In genomic region chr11:106273311-106273684, GRCm38 (mm10) we compare ENCODE assay signal across 8 mouse cellular contexts. TPM values are rescaled to one million over a fixed set of nuclear protein-coding genes. Genes with fewer than 3 reads are reported as not detected.
DNase-seq lines count a peak whose midpoint lies in the region; ATAC-seq lines count a peak whose summit lies in the region.

No protein-coding gene starts in this region.

- peak overlapping the region; percentile 91 for H3K27ac ChIP-seq in kidney, embryonic 16.5 days (ENCODE audit: low read length)
- H3K27ac ChIP-seq in embryonic facial prominence, embryonic 11.5 days (replicated peaks; ENCODE audit: low read depth, low read length): peak overlapping the region; percentile 65
- peak overlapping the region; percentile 80 for H3K27ac ChIP-seq in intestine, embryonic 14.5 days (ENCODE audit: low read depth)
- H3K27ac ChIP-seq in midbrain, embryonic 16.5 days (ENCODE audit: low read length): peak overlapping the region; percentile 81

- H3K27me3 ChIP-seq in kidney, embryonic 16.5 days (ENCODE audit: insufficient read depth, low read length): no peaks in the 10 kb centered on the region
- no peaks in the 10 kb centered on the region for H3K27me3 ChIP-seq in embryonic facial prominence, embryonic 11.5 days (ENCODE audit: control insufficient read depth, insufficient read depth, low read length)
- no peaks in the 10 kb centered on the region for H3K27me3 ChIP-seq in intestine, embryonic 14.5 days (replicated peaks; ENCODE audit: control insufficient read depth, insufficient read depth, low read length)
- no peaks in the 10 kb centered on the region for H3K27me3 ChIP-seq in midbrain, embryonic 16.5 days (ENCODE audit: control insufficient read depth, insufficient read depth, low read depth, low read length)

- no peak for DNase-seq in kidney, adult 18-20 months
- DNase-seq in embryonic facial prominence, embryonic 11.5 days (ENCODE audit: low spot score): no peak
- DNase-seq in intestine, embryonic 14.5 days (ENCODE audit: low spot score): no peak
- DNase-seq in thymus, postnatal 4 days: no peak
- no peak for DNase-seq in left cerebral cortex, adult 9 months (ENCODE audit: low spot score in 2 of 2)
- no peak for DNase-seq in urinary bladder, postnatal 4 days (ENCODE audit: low spot score in 2 of 2)

- H3K36me3 ChIP-seq in kidney, embryonic 16.5 days (ENCODE audit: insufficient read depth, low read length): no peaks in the 10 kb centered on the region; the same call in 1 of the 2 replicates
- H3K36me3 ChIP-seq in embryonic facial prominence, embryonic 11.5 days (replicated peaks; ENCODE audit: control insufficient read depth, insufficient read depth, low read depth, low read length): no peaks in the 10 kb centered on the region
- no peaks in the 10 kb centered on the region for H3K36me3 ChIP-seq in intestine, embryonic 14.5 days (ENCODE audit: control insufficient read depth, insufficient read depth, low read length)
- no peaks in the 10 kb centered on the region for H3K36me3 ChIP-seq in midbrain, embryonic 16.5 days (ENCODE audit: control insufficient read depth, insufficient read depth, low read length)

- peak; percentile 11; the same call in 1 of the 2 replicates for ATAC-seq in kidney, embryonic 16.5 days (ENCODE audit: low FRiP score, low TSS enrichment)
- ATAC-seq in embryonic facial prominence, embryonic 11.5 days (replicated peaks; ENCODE audit: insufficient number of reproducible peaks, low FRiP score, low TSS enrichment, low read depth): no peak
- peak; percentile 14 for ATAC-seq in intestine, embryonic 14.5 days (replicated peaks; ENCODE audit: low FRiP score, low TSS enrichment, low read depth)
- ATAC-seq in midbrain, embryonic 16.5 days: peak; percentile 27

- peaks cover 53% of the 10 kb centered on the region for H3K4me1 ChIP-seq in kidney, embryonic 16.5 days (ENCODE audit: insufficient read depth, low read length)
- peaks cover 3% of the 10 kb centered on the region; the same call in 1 of the 2 replicates for H3K4me1 ChIP-seq in embryonic facial prominence, embryonic 11.5 days (ENCODE audit: control insufficient read depth, insufficient read depth, low read length)
- H3K4me1 ChIP-seq in intestine, embryonic 14.5 days (replicated peaks; ENCODE audit: control insufficient read depth, insufficient read depth, low read length): peaks cover 48% of the 10 kb centered on the region
- H3K4me1 ChIP-seq in midbrain, embryonic 16.5 days (ENCODE audit: control insufficient read depth, insufficient read depth, low read length): peaks cover 23% of the 10 kb centered on the region

- no peaks in the 10 kb centered on the region for H3K9me3 ChIP-seq in kidney, embryonic 16.5 days (ENCODE audit: low read length)
- no peaks in the 10 kb centered on the region for H3K9me3 ChIP-seq in embryonic facial prominence, embryonic 11.5 days (replicated peaks; ENCODE audit: control insufficient read depth, low read length)
- no peaks in the 10 kb centered on the region for H3K9me3 ChIP-seq in intestine, embryonic 14.5 days (ENCODE audit: control insufficient read depth, low read length)
- no peaks in the 10 kb centered on the region for H3K9me3 ChIP-seq in midbrain, embryonic 16.5 days (replicated peaks; ENCODE audit: control insufficient read depth, low read length, poor library complexity, severe bottlenecking)

- H3K4me3 ChIP-seq in kidney, embryonic 16.5 days (ENCODE audit: low read length): peak overlapping the region; percentile 82
- peak overlapping the region; percentile 97 for H3K4me3 ChIP-seq in embryonic facial prominence, embryonic 11.5 days (ENCODE audit: low read depth, low read length)
- peak overlapping the region; percentile 83 for H3K4me3 ChIP-seq in intestine, embryonic 14.5 days (ENCODE audit: low read depth, low read length)
- H3K4me3 ChIP-seq in midbrain, embryonic 16.5 days (ENCODE audit: low read depth, low read length): peak overlapping the region; percentile 77

- peak overlapping the region; percentile 78 for H3K9ac ChIP-seq in kidney, embryonic 16.5 days (replicated peaks; ENCODE audit: low read length)
- peak overlapping the region; percentile 65 for H3K9ac ChIP-seq in embryonic facial prominence, embryonic 11.5 days (replicated peaks; ENCODE audit: low read length)
- H3K9ac ChIP-seq in intestine, embryonic 14.5 days (ENCODE audit: low read length): peak overlapping the region; percentile 48
- peak overlapping the region; percentile 80 for H3K9ac ChIP-seq in midbrain, embryonic 16.5 days (ENCODE audit: low read depth, low read length)

- WGBS in kidney, embryonic 16.5 days: 11% methylated on average over 16 of the region's 16 CpGs
- 16% methylated on average over 16 of the region's 16 CpGs for WGBS in embryonic facial prominence, embryonic 11.5 days
- 14% methylated on average over 16 of the region's 16 CpGs for WGBS in intestine, embryonic 14.5 days
- 15% methylated on average over 16 of the region's 16 CpGs for WGBS in midbrain, embryonic 16.5 days

- H3K4me2 ChIP-seq in kidney, embryonic 16.5 days (replicated peaks; ENCODE audit: low read depth, low read length): peak overlapping the region; percentile 79
- H3K4me2 ChIP-seq in embryonic facial prominence, embryonic 11.5 days (ENCODE audit: low read depth, low read length): peak overlapping the region; percentile 71
- H3K4me2 ChIP-seq in intestine, embryonic 14.5 days (ENCODE audit: low read length): peak overlapping the region; percentile 62
- H3K4me2 ChIP-seq in midbrain, embryonic 16.5 days (ENCODE audit: low read length): peak overlapping the region; percentile 71

RNA-seq across cellular contexts. Expression of gene Smarcd2, which starts 0.5 kb away (rescaled TPM):
- polyA plus RNA-seq in kidney, embryonic 16.5 days (2015; fragmentation: Nextera tagmentation; extraction: Ambion mirVana): 55.0 and 59.0 TPM in 2 replicates
- polyA plus RNA-seq in embryonic facial prominence, embryonic 11.5 days (2014; fragmentation: Nextera tagmentation; extraction: Ambion mirVana): 57.0 and 60.6 TPM in 2 replicates
- polyA plus RNA-seq in intestine, embryonic 14.5 days (2014; fragmentation: Nextera tagmentation; extraction: Ambion mirVana): 64.4 and 72.4 TPM in 2 replicates
- polyA plus RNA-seq in midbrain, embryonic 16.5 days (2015; fragmentation: Nextera tagmentation; extraction: Ambion mirVana): 7.1 and 7.8 TPM in 2 replicates

RNA-seq across cellular contexts. Expression of gene Tcam1, which starts 3.2 kb away (rescaled TPM):
- polyA plus RNA-seq in kidney, embryonic 16.5 days (2015; fragmentation: Nextera tagmentation; extraction: Ambion mirVana): 0.81 and 1.0 TPM in 2 replicates
- 0.13 and 0.15 TPM in 2 replicates for polyA plus RNA-seq in embryonic facial prominence, embryonic 11.5 days (2014; fragmentation: Nextera tagmentation; extraction: Ambion mirVana)
- 0.16 and 0.26 TPM in 2 replicates for polyA plus RNA-seq in intestine, embryonic 14.5 days (2014; fragmentation: Nextera tagmentation; extraction: Ambion mirVana)
- polyA plus RNA-seq in midbrain, embryonic 16.5 days (2015; fragmentation: Nextera tagmentation; extraction: Ambion mirVana): 0.05 and 0.21 TPM in 2 replicates

RNA-seq across cellular contexts. Expression of gene Psmc5, which starts 17.3 kb away (rescaled TPM):
- 312 and 314 TPM in 2 replicates for polyA plus RNA-seq in kidney, embryonic 16.5 days (2015; fragmentation: Nextera tagmentation; extraction: Ambion mirVana)
- 389 and 396 TPM in 2 replicates for polyA plus RNA-seq in embryonic facial prominence, embryonic 11.5 days (2014; fragmentation: Nextera tagmentation; extraction: Ambion mirVana)
- polyA plus RNA-seq in intestine, embryonic 14.5 days (2014; fragmentation: Nextera tagmentation; extraction: Ambion mirVana): 248 and 256 TPM in 2 replicates
- polyA plus RNA-seq in midbrain, embryonic 16.5 days (2015; fragmentation: Nextera tagmentation; extraction: Ambion mirVana): 278 and 285 TPM in 2 replicates

RNA-seq across cellular contexts. Expression of gene Ftsj3, which starts 17.4 kb away (rescaled TPM):
- polyA plus RNA-seq in kidney, embryonic 16.5 days (2015; fragmentation: Nextera tagmentation; extraction: Ambion mirVana): 60.5 and 60.7 TPM in 2 replicates
- polyA plus RNA-seq in embryonic facial prominence, embryonic 11.5 days (2014; fragmentation: Nextera tagmentation; extraction: Ambion mirVana): 76.2 and 80.5 TPM in 2 replicates
- 65.1 and 69.9 TPM in 2 replicates for polyA plus RNA-seq in intestine, embryonic 14.5 days (2014; fragmentation: Nextera tagmentation; extraction: Ambion mirVana)
- polyA plus RNA-seq in midbrain, embryonic 16.5 days (2015; fragmentation: Nextera tagmentation; extraction: Ambion mirVana): 34.0 and 38.0 TPM in 2 replicates

RNA-seq across cellular contexts. Expression of gene Gh, which starts 28.4 kb away (rescaled TPM):
- polyA plus RNA-seq in kidney, embryonic 16.5 days (2015; fragmentation: Nextera tagmentation; extraction: Ambion mirVana): not detected in 2 replicates
- not detected in 2 replicates for polyA plus RNA-seq in embryonic facial prominence, embryonic 11.5 days (2014; fragmentation: Nextera tagmentation; extraction: Ambion mirVana)
- polyA plus RNA-seq in intestine, embryonic 14.5 days (2014; fragmentation: Nextera tagmentation; extraction: Ambion mirVana): not detected in 2 replicates
- polyA plus RNA-seq in midbrain, embryonic 16.5 days (2015; fragmentation: Nextera tagmentation; extraction: Ambion mirVana): 1.2 TPM in 1 of 2 replicates, not detected in the other
